Mouse (Mus musculus): ENCODE results near the gene Bloc1s6. TPM values are rescaled to one million over a fixed set of nuclear protein-coding genes. Genes with fewer than 3 reads are reported as not detected.

Bloc1s6 gene
- total RNA-seq, 2 experiments from 2014 or later, result 16.0 to 17.3 TPM

GRCm38 (mm10) chr2:122759791-122760190 is 21.5 kb downstream of the Bloc1s6 start:
- intact Hi-C loops (cut with DNase I), result loop anchor here (10.0 kb wide), 3 partner anchors 95 to 185 kb away; partner anchors contain the start of gene AA467197
- DNase-seq, result no peak

GRCm38 (mm10) chr2:122762991-122763390 is 24.7 kb downstream of the Bloc1s6 start:
- no peak for DNase-seq
- intact Hi-C loops (cut with DNase I), result no loop called here

- intact Hi-C loops (cut with DNase I), result no loop called here
- DNase-seq, result no peak
Observed at GRCm38 (mm10) chr2:122764526-122764925, 26.2 kb downstream of the Bloc1s6 start.

GRCm38 (mm10) chr2:122765071-122765793 is 26.9 kb downstream of the Bloc1s6 start, which contains the start of gene Sqor:
Gene Sqor, plus strand, starts transcription at chr2:122765237.
- peak; percentile 84 to 87 for DNase-seq
- intact Hi-C loops (cut with DNase I), result no loop called here

GRCm38 (mm10) chr2:122765794-122766145 is 27.5 kb downstream of the Bloc1s6 start:
- intact Hi-C loops (cut with DNase I), result no loop called here
- no peak for DNase-seq

GRCm38 (mm10) chr2:122771002-122771401 is 32.7 kb downstream of the Bloc1s6 start:
- DNase-seq, result peak in 1 of 2 experiments; percentile 28
- intact Hi-C loops (cut with DNase I), result no loop called here

GRCm38 (mm10) chr2:122772899-122773298 is 34.6 kb downstream of the Bloc1s6 start:
- intact Hi-C loops (cut with DNase I), result no loop called here
- no peak for DNase-seq

GRCm38 (mm10) chr2:122775491-122775890 is 37.2 kb downstream of the Bloc1s6 start:
- DNase-seq, result no peak
- intact Hi-C loops (cut with DNase I), result no loop called here

GRCm38 (mm10) chr2:122776823-122777222 is 38.5 kb downstream of the Bloc1s6 start:
- intact Hi-C loops (cut with DNase I), result no loop called here
- no peak for DNase-seq

GRCm38 (mm10) chr2:122779967-122780366 is 41.7 kb downstream of the Bloc1s6 start:
- DNase-seq, result no peak
- intact Hi-C loops (cut with DNase I), result no loop called here

GRCm38 (mm10) chr2:122780447-122780846 is 42.1 kb downstream of the Bloc1s6 start:
- intact Hi-C loops (cut with DNase I), result no loop called here
- no peak for DNase-seq

- intact Hi-C loops (cut with DNase I), result no loop called here
- no peak for DNase-seq
Observed at GRCm38 (mm10) chr2:122781590-122782356, 43.5 kb downstream of the Bloc1s6 start.

GRCm38 (mm10) chr2:122783730-122784129 is 45.4 kb downstream of the Bloc1s6 start:
- intact Hi-C loops (cut with DNase I), result no loop called here
- no peak for DNase-seq

- intact Hi-C loops (cut with DNase I), result no loop called here
- no peak for DNase-seq
Observed at GRCm38 (mm10) chr2:122784701-122785100, 46.4 kb downstream of the Bloc1s6 start.

- intact Hi-C loops (cut with DNase I), result no loop called here
- no peak for DNase-seq
Observed at GRCm38 (mm10) chr2:122786167-122786566, 47.9 kb downstream of the Bloc1s6 start.

- intact Hi-C loops (cut with DNase I), result no loop called here
Observed at GRCm38 (mm10) chr2:122789311-122789710, 51.0 kb downstream of the Bloc1s6 start.

GRCm38 (mm10) chr2:122789730-122790129 is 51.4 kb downstream of the Bloc1s6 start:
- intact Hi-C loops (cut with DNase I), result no loop called here

More at GRCm38 (mm10) chr2:122789311-122789710, 51.0 kb downstream of the Bloc1s6 start:
- no peak for DNase-seq

More at GRCm38 (mm10) chr2:122789730-122790129, 51.4 kb downstream of the Bloc1s6 start:
- DNase-seq, result no peak

Data from heart, postnatal 14 days (tissue).